Mouse (Mus musculus) myocyte (in vitro differentiated cells): ENCODE results near the gene Vwa1.
A peak's percentile ranks its signal among the peaks of the same experiment; 100 is the strongest.

ENCODE experiments used
- POLR2A ChIP-seq: IDR thresholded peaks from one replicate; pipeline ENCODE4 v1.6.1; 2011; ENCODE audit warnings: low read depth, mild to moderate bottlenecking, control low read depth, moderate library complexity; ENCODE audit not compliant: insufficient read length
- USF1 ChIP-seq: IDR thresholded peaks from one replicate; pipeline ENCODE4 v1.6.1; 2011; ENCODE audit warnings: low read depth, mild to moderate bottlenecking, control low read depth, moderate library complexity

DNA sequence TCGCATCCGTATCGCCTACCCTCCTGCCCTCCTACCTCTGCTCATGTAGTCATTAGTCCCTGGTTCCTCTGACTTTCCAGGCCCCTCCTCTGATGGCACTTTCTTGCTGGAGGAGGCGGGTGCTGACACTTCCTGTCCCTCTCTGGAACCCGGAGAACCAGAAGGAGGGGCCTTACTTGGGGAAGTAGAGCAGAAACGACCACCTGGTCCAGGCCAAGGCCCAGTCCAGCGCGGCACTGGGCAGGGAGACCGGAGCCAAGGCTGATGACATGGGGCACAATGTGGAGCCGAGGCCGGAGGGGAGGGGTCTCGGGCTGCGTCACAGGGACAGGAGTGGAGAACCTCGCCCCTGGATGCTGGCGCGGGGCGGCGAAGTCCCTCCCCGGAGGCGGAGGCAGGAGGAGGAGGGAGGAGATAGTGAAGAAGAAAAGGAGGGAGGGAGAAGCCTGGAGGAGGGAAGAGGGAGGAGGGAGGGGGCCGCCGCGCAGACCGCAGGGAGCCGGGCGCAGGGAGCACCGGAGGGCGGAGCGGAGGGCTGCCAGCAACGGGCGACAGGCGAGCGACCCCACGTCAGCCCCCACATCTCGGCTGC, 40.1 kb downstream of the Vwa1 start, which contains the start of gene Tmem240:
- TF ChIP-seq POLR2A, result peak; percentile 91
- TF ChIP-seq USF1, result no peak
